Mouse (Mus musculus) liver, postnatal 0 days (tissue): Measurements from ENCODE around the gene Gm9944. TPM values are rescaled to one million over a fixed set of nuclear protein-coding genes. Genes with fewer than 3 reads are reported as not detected.
A peak's percentile ranks its signal among the peaks of the same experiment; 100 is the strongest.

Experiments used
- ATAC-seq: fragments of 200-750 bp; cut with Nextera tagmentation; 2 replicates; pipeline ENCODE4 v1.8.0; 2017; ENCODE audit warnings: mild to moderate bottlenecking, moderate library complexity
- DNase-seq: peaks from one replicate; pipeline ENCODE4 v3.0.0-alpha.2; 2016
- H3K27ac ChIP-seq: fragments of 300-500 bp; sonication (generic); 2 replicates; pipeline ENCODE4 v1.5.1; 2014; ENCODE audit warnings: antibody characterized with exemption, moderate library complexity, mild to moderate bottlenecking, low read depth
- H3K27me3 ChIP-seq: fragments of 300-500 bp; sonication (generic); 2 replicates; pipeline ENCODE4 v1.6.1; 2014; ENCODE audit warnings: low read length, control low read depth, mixed read lengths; ENCODE audit not compliant: insufficient read depth
- H3K36me3 ChIP-seq: fragments of 300-500 bp; sonication (generic); replicated peaks from 2 replicates; pipeline ENCODE4 v1.6.1; 2014; ENCODE audit warnings: mild to moderate bottlenecking, control low read depth, low read length, moderate library complexity, mixed read lengths; ENCODE audit not compliant: insufficient read depth
- H3K4me1 ChIP-seq: fragments of 300-500 bp; sonication (generic); 2 replicates; pipeline ENCODE4 v1.6.1; 2014; ENCODE audit warnings: antibody characterized with exemption, mild to moderate bottlenecking, control low read depth; ENCODE audit not compliant: insufficient read depth
- H3K4me2 ChIP-seq: fragments of 300-500 bp; sonication (generic); 2 replicates; pipeline ENCODE4 v1.6.1; 2014; ENCODE audit warnings: low read depth, mild to moderate bottlenecking, low read length, moderate library complexity, mixed read lengths
- H3K4me3 ChIP-seq: fragments of 300-500 bp; sonication (generic); 2 replicates; pipeline ENCODE4 v1.5.1; 2014; ENCODE audit warnings: low read depth, low read length
- H3K9ac ChIP-seq: fragments of 300-500 bp; sonication (generic); replicated peaks from 2 replicates; pipeline ENCODE4 v1.6.1; 2014; ENCODE audit warnings: mild to moderate bottlenecking, moderate library complexity
- H3K9me3 ChIP-seq: fragments of 300-500 bp; sonication (generic); 2 replicates; pipeline ENCODE4 v1.6.1; 2016; ENCODE audit warnings: mild to moderate bottlenecking, control low read depth, low read length, mixed read lengths
- CTCF ChIP-seq: sonication (generic); IDR thresholded peaks from 2 replicates; pipeline ENCODE4 v1.5.1; 2016; ENCODE audit warnings: antibody characterized with exemption, low read depth
- EP300 ChIP-seq: IDR thresholded peaks from 2 replicates; pipeline ENCODE4 v1.6.1; 2016; ENCODE audit warnings: antibody characterized with exemption, low read depth, mild to moderate bottlenecking
- WGBS: fragments of 180-500 bp; shearing (Covaris S2); extraction: QIAGEN DNeasy Blood & Tissue Kit; methylation state at CpG from one replicate; pipeline ENCODE4 v1.1.7; 2014; ENCODE audit not compliant: insufficient replicate concordance; 5-methylcytosine and 5-hydroxymethylcytosine counted together
- polyA plus RNA-seq: library from polyadenylated mRNA; unstranded; fragments of >200 nt; fragmentation: Nextera tagmentation; extraction: Ambion mirVana; gene quantifications from 2 replicates; pipeline ENCODE4 v1.2.1, GENCODE M21; 2015

Gene Gm9944
- polyA plus RNA-seq, 1 experiment from 2014 or later, result not detected

GRCm38 (mm10) chr4:144408290-144408689 is 44.8 kb downstream of the Gm9944 start, which contains the start of gene Pramef12:
TSS of gene Pramef12 (minus strand) at chr4:144408464.
- WGBS, result 77% methylated on average over 9 of the region's 9 CpGs
- no peaks in the 10 kb centered on the region for H3K4me1 ChIP-seq
- no peak for TF ChIP-seq CTCF
- no peaks in the 10 kb centered on the region for H3K36me3 ChIP-seq
- DNase-seq (no peak), ATAC-seq (no peak)
- no peak within 1 kb of the TSS for H3K4me2 ChIP-seq
- H3K27ac ChIP-seq, result no peak within 1 kb of the TSS
- no peak within 1 kb of the TSS for H3K9ac ChIP-seq
- H3K4me3 ChIP-seq, result no peak within 1 kb of the TSS
- no peaks in the 10 kb centered on the region for H3K27me3 ChIP-seq
- no peaks in the 10 kb centered on the region for H3K9me3 ChIP-seq

- Histone ChIP-seq H3K27ac (no peak overlapping the region), H3K4me2 (no peak overlapping the region), H3K27me3 (no peaks in the 10 kb centered on the region), H3K9ac (no peak overlapping the region), H3K4me3 (no peak overlapping the region), H3K9me3 (no peaks in the 10 kb centered on the region), H3K4me1 (no peaks in the 10 kb centered on the region), H3K36me3 (no peaks in the 10 kb centered on the region)
- no peak for ATAC-seq
- WGBS, result 62% methylated on average over 3 of the region's 3 CpGs
- no peak for DNase-seq
- TF ChIP-seq EP300 (no peak), CTCF (no peak)
Observed at GRCm38 (mm10) chr4:144406261-144406660, 46.9 kb downstream of the Gm9944 start.

DNA sequence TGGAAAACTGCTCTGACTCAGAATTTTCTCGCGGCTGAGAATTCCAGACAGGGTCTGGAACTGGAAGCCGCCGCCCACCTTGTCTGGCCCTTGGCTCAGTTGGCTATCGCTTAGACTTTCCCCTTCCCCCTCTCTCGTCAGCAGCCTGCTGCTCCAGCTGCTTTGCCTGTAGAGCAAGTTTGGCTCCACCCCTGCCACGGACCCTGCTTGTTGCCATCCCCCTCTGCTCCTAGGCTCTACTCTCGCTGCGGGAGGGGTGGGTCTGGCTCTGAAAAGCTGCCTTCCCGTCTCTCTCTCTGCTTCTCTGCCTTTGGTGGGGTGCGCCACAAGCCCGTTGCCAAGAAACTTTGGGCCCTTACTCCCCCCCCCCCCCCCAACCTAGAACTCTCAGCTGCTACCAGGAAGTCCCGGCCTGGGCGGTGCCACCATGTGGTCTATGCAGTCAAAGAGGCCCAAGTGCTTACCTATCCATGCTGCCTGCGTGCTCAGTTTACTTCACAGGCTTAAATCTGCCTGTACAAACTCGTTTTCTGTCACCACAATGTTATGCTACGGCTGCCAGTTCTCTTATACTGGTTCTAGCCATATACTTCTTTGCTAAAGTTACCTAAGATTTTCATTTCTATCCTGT is 48.5 kb downstream of the Gm9944 start:
- ATAC-seq, result no peak

More for the DNA sequence above, 48.5 kb downstream of the Gm9944 start:
- DNase-seq, result peak; percentile 15
- 2% methylated on average over 17 of the region's 17 CpGs for WGBS
- no peaks in the 10 kb centered on the region for H3K36me3 ChIP-seq
- no peaks in the 10 kb centered on the region for H3K27me3 ChIP-seq
- peak overlapping the region; percentile 23; the same call in 1 of the 2 replicates for H3K4me3 ChIP-seq
- no peak overlapping the region for H3K9ac ChIP-seq
- peak overlapping the region; percentile 63 for H3K4me2 ChIP-seq
- TF ChIP-seq EP300 (no peak), CTCF (no peak)
- H3K27ac ChIP-seq, result no peak overlapping the region
- no peaks in the 10 kb centered on the region for H3K4me1 ChIP-seq
- H3K9me3 ChIP-seq, result no peaks in the 10 kb centered on the region

Other genes with a start within 250 kb of the Gm9944 start
- gene C87977, start 240.0 kb downstream of the Gm9944 start, polyA plus RNA-seq, result not detected in 2 replicates
- not detected in 2 replicates for gene Pramel5, start 172.8 kb downstream of the Gm9944 start, polyA plus RNA-seq
- not detected in 2 replicates for gene Gm13128, start 123.1 kb downstream of the Gm9944 start, polyA plus RNA-seq
- not detected in 2 replicates for gene Gm13119, start 95.4 kb downstream of the Gm9944 start, polyA plus RNA-seq
- not detected in 2 replicates for gene Pramef20, start 75.4 kb downstream of the Gm9944 start, polyA plus RNA-seq
- not detected in 2 replicates for gene Pramef12, start 44.9 kb downstream of the Gm9944 start, polyA plus RNA-seq
- gene 1700012P22Rik, start 14.5 kb downstream of the Gm9944 start, polyA plus RNA-seq, result not detected in 2 replicates
- gene Aadacl3, start 10.4 kb upstream of the Gm9944 start, polyA plus RNA-seq, result not detected in 2 replicates
- gene 9430007A20Rik, start 66.5 kb upstream of the Gm9944 start, polyA plus RNA-seq, result not detected in 2 replicates
- not detected in 2 replicates for gene Gm13124, start 111.8 kb upstream of the Gm9944 start, polyA plus RNA-seq
- gene Aadacl4, start 160.4 kb upstream of the Gm9944 start, polyA plus RNA-seq, result not detected in 2 replicates
- not detected in 2 replicates for gene Gm436, start 233.1 kb upstream of the Gm9944 start, polyA plus RNA-seq